Mouse (Mus musculus): ENCODE measurements at regions not wholly inside any gene's neighbourhood (a gene's known extent, or its start where the extent isn't known, plus 50 kb on each side); places are given as distances from the start of the nearest gene placed in this dataset.

- peak; percentile 1 to 2 for DNase-seq
- intact Hi-C loops (cut with DNase I) = loop anchor here (10.0 kb wide), 1 partner anchor 1903 kb away; no protein-coding TSS in a partner anchor
These were observed 339.1 kb upstream of the Msl3l2 start for GRCm38 (mm10) chr10:55767571-55767970.

DNA sequence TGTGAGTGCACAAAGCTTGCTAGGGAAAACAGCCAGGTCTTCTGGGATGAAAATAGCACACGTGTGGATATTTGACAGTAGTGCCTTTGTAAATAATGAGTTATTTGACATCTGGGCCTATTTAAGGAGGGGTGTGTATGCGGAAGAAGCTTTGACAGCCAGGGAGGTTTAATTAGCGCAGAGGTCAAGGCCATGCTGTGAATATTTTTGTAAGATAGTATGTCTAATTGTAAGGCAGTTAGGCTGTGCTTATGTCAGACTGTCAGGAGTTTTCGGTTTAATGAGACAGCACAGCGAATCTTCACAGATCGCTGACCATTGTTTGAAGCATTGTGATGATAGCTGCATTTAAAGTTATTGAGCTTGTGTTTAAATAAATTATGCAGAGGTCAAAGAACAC lies 337.1 kb upstream of the Msl3l2 start:
- intact Hi-C loops (cut with DNase I) = loop anchor here (10.0 kb wide), 1 partner anchor 1905 kb away; no protein-coding TSS in a partner anchor
- DNase-seq = no peak

GRCm38 (mm10) chr10:55782674-55783469 lies 323.8 kb upstream of the Msl3l2 start:
- DNase-seq = no peak
- intact Hi-C loops (cut with DNase I) = no loop called here

DNA sequence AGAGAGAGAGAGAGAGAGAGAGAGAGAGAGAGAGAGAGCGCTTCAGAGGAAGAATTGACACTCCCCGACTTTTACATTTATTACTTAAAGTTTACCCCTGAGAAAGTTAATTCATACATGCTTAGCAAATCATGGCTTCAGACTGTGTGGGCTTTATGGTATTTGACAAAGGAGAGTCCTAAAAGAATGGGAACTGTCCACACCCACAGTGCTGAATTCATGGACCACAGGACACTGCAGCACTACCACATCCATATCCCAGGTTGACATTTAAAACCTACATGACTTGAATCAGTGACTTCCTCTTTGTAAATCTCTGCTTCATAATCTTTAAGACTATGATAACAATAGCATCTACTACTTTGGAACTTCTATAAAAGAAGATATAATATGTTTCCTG lies 292.8 kb upstream of the Msl3l2 start:
- DNase-seq = no peak
- intact Hi-C loops (cut with DNase I) = no loop called here

GRCm38 (mm10) chr10:55851361-55851760 lies 255.4 kb upstream of the Msl3l2 start:
- DNase-seq = no peak
- intact Hi-C loops (cut with DNase I) = no loop called here

DNA sequence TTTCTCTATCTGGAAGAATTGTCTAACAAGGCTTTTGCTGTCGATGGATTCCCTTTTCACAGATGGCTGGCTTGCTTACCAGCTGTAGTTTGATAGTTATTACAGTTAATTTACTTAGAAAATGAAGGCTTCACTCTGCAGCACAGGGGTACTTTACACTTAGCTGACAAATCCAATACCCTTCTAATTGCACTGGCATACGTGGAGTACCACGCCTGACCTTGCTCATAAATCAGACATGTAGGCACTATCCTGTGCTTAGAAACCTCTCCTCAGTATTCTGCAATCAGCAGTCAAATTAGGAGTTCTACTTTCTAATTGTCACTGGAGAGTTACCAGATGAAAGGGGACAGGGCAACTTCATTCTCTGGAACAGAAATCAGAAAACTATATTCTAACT lies 214.1 kb upstream of the Msl3l2 start:
- DNase-seq = no peak
- intact Hi-C loops (cut with DNase I) = no loop called here

DNA sequence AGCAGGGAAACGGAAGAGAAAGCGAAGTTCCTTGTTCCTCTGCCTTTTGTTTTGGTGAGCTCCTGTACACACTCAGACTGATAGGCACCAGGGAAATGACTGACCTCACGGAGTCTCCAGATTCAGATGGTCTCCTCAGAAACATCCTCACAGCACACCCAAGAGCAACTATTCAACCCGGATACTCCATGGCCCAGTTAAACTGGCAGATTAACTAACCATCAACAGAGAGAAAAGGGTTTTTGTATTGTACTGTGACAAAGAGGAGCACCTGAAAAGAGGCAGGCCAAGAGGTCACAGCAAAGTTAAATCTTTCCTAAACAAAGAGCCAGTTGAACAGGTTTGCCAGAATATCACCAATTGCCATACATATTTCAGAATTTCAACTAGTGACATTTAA lies 177.6 kb upstream of the Msl3l2 start:
- intact Hi-C loops (cut with DNase I) = no loop called here
- no peak for DNase-seq

DNA sequence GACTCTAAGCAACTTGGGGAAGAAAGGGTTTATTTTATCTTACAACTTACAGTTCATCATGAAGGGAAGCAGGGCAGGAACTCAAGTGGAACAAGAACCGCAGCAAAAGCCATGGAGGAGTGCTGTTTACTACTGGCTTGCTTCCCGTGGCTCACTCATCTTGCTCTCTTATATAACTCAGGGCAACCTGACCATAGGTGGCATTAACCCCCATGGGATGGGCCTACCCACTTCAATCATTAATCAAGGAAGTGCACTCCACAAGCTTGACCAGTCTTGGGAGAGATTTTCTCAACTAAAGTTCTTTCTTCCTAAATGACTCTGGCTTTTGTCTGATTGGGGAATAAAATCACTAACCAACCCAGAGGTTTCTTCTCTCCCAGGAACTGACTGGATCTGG lies 172.7 kb upstream of the Msl3l2 start:
- intact Hi-C loops (cut with DNase I) = no loop called here
- no peak for DNase-seq

GRCm38 (mm10) chr10:55935447-55935846 lies 171.3 kb upstream of the Msl3l2 start:
- DNase-seq = no peak

DNA sequence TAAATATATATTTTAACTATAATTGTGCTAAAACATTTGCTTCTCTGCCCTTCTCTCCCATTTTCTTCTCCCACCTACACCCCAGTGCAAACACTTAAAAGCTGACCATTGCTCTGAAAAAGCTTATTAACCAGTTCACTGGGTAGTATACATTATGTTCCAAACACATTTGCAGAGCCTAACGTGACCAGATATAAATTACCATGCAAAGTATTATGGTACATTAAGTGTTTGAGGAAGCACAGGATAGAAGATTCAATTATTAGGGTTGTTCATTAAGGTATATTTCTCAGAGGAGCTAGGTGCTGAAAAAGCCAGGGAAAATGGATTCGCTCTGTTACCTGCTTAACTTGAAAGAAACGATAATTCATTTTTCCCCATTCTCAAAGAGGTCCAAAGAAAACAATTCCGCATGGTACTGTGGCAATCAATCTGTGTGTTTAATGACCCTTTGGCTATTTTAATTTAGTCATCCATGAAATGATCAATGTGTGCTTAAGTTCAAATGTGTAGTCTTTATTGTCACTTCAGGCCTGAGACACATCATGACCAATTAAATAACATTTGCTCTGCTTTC lies 144.0 kb upstream of the Msl3l2 start:
- intact Hi-C loops (cut with DNase I) = no loop called here

More at GRCm38 (mm10) chr10:55935447-55935846, 171.3 kb upstream of the Msl3l2 start:
- intact Hi-C loops (cut with DNase I) = no loop called here

More for the DNA sequence above, 144.0 kb upstream of the Msl3l2 start:
- DNase-seq = no peak
